Mouse (Mus musculus): ENCODE data around the gene Gcnt3.

GRCm38 (mm10) chr9:70044865-70045264 is 7.0 kb upstream of the Gcnt3 start:
- no peak for TF ChIP-seq ZC3H11A (IDR thresholded peaks at IDR 0.05; ENCODE audit: borderline replicate concordance, low read depth, low read length)
- no peak for TF ChIP-seq HCFC1 (IDR thresholded peaks at IDR 0.05; ENCODE audit: borderline replicate concordance, insufficient read depth, low read length)
- no peak for TF ChIP-seq CHD2 (IDR thresholded peaks at IDR 0.05; ENCODE audit: low read depth, low read length)
